Mouse (Mus musculus) kidney, adult 9 months (tissue): ENCODE results near the gene Tbc1d5.
A peak's percentile ranks its signal among the peaks of the same experiment; 100 is the strongest.
"Not testable (repeated sequence)": the region's sequence is repeated elsewhere in the genome, so short reads cannot be mapped to it uniquely, and the experiment has no call there.

Experiments used
- DNase-seq: peaks from one replicate; pipeline ENCODE4 v3.0.0; 2022

Tbc1d5 gene

DNA sequence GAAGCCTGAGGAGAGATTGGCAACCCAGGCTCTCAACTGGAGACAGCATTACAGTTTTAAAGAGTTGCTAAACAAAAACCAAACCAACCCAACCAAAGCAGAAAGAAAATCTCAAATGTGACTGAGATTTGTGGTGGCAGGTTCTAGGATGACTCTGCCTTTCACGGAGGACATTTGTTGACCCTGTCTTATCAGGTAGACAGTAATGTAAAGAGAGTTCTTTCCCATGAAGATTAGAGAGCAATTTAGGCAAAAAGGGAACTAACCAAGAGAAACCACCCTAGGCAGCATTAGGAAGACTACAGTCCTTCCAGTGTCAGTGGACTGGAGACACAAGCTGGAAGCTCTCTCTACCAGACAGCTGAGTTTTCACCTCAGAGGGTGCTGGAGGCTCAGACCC lies 438.3 kb downstream of the Tbc1d5 start:
- DNase-seq: no peak

DNA sequence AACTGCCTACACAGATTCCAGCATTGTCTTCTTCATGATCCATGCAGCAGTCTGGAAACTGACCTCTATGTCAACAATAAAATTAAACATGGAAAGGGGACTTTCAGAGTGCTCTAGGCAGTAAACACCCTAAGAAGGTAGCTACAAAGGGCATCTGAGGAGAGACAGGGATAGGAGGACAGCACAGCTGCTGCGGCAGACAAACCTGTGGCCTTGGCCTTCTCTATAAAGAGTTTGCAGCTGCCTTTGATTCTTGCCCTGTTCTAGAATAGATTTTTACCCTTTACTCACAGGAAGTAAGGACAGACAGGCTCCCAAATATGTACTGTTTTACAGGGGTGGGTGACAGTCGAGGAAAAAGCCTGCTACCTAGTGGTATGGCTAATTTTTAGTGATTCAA lies 440.7 kb downstream of the Tbc1d5 start:
- no peak for DNase-seq

DNA sequence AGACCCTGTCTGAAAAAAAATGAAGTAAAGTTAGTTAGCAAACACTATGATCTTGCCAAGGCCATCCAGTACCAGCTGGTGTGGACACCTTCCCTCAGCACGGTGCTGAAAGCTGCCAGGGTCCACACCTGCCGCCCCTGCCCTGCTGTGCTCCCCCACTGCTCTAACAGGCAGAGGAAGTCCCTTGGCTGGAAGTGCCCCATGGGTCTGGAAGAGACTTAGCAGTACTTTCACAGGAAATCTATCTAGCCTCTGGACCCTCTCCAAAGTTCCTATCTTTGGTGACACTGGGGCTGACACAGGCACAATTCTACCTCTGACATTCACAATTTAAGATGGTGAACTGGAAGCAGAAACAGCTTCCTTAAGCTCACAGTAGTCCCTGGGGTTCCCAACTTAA lies 442.1 kb downstream of the Tbc1d5 start:
- no peak for DNase-seq

DNA sequence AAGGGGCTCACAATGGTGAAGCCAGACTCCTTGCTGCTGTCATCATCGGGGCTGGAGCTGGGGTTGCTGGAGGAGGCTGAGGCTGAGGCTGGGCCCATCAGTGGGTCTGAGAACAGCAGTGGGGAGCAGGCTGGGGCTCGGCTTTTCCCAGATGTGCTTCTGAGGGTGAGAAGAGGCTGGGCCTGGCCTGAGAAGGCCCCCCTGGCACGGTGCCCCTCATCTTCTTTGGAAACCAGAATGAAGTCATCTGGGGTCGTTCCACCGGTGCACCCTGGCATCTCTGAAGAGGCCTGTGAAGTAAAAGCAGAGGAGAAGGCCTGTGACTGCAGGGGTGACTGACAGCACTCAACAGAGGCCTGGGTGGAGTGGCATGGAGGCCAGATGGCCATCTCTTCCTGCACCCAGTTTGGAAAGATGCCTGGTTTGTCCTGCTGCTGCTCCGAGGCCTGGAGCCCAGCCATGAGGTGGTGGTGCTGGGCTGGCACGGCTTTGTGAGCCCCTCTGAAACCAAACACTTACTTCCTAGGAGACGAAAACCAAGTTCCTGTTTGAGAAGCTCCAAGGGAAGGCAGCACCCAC lies 443.1 kb downstream of the Tbc1d5 start:
- no peak for DNase-seq

DNA sequence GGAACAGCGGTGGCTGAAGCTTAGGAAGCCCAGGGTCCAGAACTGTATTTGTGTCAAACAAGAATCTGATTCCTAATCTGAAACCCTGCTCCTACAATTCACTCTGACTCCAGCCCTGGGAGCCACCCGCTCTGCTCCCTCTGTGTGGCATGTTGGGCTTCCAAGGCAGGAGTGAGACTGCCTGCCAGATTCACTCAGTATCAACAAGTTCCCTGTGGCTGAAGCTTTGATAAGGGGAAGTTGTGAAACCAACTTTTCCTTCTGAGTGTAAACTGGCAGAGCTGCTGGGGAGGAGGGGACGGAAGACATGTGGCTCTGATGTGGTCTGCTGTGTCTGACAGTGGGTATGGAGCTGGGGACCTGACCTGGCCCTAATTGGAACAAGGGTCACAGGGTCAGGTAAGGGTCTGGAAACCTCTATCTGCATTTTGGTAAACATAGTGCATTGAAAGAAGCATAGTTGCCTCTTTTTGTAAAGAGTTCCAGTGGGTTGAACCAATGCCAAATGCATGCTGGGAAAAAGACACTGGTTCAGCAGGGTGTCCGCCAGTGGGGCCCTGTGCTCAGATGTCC lies 443.7 kb downstream of the Tbc1d5 start:
- DNase-seq: no peak

DNA sequence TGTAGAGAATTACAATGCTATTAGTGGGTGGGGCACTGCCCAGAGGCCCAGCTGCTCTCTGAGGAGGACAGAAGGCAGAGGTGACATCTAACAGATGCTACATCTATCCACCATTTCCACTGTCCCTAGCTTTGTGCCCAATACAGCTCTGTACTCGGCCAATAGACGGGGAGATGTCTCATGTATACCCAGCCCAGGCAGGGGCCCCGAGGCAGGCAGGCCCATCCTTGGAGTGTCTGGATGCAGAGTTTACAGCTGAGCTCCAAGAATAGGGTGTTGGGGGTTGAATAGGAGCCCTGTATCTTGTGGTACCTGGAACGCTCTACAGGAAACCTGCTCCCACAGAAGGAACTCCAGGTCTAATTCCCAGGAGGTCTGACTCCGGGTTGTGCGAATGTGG lies 444.4 kb downstream of the Tbc1d5 start:
- no peak for DNase-seq

DNA sequence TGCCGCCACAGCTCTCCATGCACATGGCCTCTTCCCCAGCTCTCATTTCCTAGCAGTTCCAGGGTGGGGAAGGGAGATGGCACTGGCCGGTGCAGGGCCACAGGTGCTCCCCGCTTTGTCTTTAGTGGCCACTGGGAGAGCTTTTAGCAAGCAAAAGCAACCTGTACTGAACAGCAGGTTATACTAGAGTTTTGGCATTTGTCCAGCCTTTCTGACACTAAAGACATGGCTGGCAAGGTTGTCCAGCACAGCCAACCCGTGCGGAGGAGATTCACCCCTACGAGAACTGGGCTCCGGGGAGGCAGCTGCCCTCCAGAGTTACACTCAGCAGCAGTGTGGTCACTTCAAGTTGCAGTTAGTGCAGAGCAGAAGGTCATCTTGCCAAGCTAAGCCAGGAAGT lies 445.8 kb downstream of the Tbc1d5 start:
- DNase-seq: no peak

DNA sequence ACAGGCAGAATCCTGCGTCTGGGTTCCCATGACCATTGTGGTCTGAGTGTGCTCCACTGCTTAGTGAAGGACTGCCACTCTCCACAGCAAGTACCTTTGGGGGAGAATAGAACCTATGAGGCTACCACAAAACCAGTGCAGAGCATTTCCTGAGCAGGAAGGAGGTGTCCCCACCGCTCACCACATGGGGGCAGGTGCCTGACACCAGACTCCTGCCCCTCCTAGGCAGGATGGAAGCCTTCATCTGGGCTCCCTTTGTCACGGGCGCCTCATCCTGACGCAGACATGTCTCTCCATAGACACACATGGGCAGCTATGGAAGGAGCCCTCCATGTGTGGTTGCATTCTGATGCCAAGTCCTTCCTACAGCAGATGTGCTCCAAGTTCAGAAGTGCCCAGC lies 447.3 kb downstream of the Tbc1d5 start:
- no peak for DNase-seq

DNA sequence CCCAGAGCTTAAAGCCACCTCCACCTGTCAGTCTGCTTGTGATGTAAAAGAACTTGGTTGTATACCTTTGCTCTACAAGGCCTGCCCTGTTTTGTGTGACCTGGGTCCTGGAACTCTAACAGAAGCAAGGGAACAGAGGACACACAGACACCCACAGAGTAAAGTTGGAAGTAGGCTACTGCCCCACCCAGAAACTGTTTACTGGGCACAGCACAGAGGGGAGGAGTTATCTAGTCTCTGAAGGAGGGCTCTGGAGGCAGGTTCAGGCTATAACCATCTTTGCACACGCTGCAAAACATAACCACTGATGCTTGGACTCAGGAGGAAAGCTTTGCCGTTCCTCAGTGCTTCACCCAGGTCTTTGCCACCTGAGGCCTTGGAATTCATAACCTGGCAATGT lies 448.3 kb downstream of the Tbc1d5 start:
- no peak for DNase-seq

DNA sequence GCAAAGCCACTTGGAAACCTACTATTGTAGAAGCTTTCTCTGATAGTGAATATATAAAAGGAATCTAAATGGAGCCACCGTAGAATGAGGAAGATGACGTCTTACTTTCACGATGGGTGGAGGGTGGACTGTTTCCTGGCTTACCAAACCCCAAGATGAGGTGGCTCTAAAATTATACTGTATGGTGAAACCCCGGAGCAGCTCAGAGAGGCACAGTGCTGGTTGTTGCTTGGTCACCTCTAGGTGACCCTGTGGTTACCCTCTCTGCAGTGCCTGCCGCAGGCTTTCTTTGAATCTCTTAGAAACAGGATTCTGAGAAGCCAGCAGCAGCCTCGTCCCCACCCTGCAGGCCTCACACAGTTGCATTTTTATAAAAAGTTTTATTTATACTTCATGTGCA lies 449.6 kb downstream of the Tbc1d5 start:
- DNase-seq: no peak

DNA sequence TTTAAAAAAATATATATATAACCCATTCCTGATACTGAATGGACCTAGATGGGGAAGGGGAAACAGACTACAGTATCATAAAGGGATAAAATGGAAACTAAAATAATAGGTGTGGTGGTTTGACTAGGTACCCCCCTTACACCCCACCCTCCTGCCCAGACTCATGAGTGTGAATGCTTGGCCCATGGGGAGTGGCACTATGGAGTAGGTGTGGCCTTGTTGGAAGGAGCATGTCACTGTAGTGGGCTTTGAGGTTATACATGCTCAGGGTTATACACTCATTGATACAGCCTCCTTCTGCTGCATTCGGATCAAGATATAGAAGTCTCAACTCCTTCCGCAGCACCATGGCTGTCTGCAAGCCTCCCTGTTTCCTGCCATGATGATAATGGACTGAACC lies 450.1 kb downstream of the Tbc1d5 start:
- DNase-seq: no peak

DNA sequence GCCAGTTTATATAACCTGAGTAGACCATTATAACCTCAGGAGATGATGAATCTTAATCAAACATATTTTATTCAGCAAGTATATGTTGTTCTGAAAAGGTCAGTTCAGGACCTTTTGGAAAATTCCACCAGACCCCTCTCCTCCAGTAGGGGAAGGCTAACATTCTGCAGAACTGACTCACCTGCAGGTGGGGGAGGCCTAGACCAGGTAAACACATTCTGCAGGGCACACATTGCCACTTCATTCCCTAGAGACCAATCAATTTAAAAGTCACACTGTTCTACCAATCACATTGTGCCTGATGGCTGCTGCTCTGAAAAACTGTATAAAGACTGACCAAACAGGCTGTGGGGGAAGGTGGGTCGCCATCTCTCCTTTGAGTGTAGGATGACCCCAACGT lies 452.9 kb downstream of the Tbc1d5 start:
- no peak for DNase-seq

DNA sequence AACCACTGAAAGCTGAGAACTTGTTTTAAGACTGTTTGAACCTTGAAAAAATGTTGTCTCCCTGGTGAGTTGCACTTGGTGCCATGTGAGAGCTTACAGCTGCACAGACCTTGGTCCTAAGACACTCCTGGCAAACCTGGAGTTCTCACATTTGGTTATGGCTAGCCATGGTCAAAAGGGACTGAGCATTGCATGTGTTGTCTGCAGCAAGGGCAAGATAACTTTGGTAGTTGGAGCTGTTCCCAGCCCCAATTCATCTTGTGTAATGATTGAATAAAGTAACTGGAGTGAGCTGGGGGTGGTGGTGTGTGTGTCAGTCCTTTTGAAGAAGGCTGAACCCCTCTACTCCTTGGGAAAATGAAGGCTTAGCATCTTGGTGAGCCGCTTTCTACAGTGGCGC lies 454.8 kb downstream of the Tbc1d5 start:
- DNase-seq: no peak

DNA sequence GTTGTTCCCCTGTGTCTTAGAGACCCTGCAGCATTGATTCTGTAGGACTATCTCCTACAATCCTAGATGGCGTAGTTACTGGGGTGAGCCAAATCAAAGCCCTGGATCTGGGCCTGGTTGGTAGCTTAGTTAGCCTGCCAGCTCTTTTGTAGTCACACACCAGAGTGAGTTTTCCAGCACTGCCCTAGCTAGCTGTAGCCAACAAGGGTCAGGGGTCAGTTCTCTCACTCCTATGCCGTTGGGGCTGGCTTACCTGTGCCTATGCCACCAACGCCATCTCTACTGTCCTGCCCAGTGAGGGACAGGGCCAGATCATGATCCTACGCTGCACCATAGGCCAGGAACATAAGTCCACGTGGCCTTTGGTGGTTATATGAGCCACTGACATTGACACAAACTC lies 461.6 kb downstream of the Tbc1d5 start:
- no peak for DNase-seq

DNA sequence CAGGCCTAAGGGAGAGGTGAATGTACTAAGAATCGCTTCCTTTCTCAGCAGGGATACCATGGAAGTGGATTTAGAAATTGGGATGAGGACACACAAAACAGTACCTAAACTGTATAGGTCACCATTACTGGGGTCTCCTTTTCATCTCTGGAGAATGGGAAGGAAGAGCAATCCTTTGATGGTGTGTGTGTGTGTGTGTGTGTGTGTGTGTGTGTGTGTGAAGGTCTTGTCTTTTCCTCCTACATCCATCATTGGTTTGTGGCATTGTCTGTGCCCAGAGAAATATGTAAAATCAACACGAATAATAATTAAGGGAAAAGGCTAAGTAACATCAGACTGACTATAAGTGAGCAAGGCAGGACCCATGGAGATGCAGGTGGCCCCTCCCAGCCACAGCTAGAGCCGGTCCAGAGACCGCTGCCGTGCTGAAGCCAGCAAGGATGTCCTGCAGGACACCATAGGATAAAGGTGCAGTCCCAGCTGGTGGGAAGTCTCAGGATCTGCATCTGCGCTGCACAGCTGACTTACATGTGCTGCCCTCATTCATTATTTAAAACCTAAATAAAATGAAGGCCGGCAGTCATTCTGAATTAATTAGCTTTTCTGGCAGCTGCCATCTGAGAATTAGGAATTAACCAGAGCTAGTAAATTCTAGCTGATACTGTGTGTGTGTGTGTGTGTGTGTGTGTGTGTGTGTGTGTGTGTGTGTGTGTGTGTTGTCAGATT lies 468.5 kb downstream of the Tbc1d5 start:
- DNase-seq: no peak

DNA sequence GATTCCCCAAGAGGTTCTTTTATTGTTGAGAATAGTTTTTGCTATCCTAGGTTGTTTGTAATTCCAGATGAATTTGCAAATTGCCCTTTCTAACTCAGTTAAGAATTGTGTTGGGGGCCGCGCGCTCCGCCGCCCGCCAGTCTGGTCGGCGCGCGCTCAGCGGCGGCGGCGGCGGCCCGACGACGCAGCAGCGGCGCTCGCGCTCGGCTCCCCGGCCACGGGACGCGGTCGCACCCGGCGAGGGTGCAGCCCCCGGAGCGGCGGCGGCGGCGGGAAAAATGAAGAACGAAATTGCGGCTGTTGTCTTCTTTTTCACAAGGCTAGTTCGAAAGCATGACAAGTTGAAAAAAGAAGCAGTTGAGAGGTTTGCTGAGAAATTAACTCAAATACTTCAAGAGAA lies 480.7 kb downstream of the Tbc1d5 start:
- DNase-seq: not testable (repeated sequence)

DNA sequence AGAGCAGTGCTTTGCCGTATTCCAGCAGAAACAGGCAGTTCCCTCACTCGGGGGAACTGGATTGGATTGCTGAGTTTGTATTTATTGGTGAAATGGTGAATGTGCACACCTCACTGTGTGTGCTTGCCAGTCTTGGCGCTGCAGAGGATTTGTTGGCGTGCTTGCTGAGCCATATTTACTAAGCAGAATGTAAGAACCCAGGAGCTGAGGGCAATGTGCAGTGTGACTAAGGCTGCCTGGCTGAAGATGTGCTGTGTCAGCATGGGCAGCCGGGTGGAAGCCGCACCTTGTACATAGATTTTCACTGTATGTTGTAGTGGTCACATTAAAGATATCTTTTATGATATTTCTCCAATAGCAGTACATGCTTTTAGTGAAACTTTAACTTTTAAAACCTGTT lies 491.0 kb downstream of the Tbc1d5 start:
- DNase-seq: peak; percentile 7

DNA sequence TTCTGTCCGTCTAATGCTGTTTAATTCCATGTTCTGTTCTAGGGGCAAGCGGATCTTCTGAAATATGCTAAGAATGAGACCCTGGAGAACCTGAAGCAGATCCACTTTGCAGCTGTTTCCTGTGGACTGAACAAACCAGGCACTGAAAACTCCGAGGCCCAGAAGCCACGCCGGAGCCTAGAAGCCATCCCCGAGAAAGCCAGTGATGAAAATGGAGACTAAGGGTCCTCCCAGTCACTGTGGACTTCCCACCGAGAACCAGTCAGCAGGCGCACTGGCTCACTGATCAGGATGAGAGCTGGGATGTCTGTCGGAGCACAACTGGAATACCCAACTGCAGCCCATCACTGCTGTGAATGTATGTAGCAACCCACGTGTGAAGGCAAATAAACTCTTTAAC lies 491.5 kb downstream of the Tbc1d5 start:
- DNase-seq: no peak

DNA sequence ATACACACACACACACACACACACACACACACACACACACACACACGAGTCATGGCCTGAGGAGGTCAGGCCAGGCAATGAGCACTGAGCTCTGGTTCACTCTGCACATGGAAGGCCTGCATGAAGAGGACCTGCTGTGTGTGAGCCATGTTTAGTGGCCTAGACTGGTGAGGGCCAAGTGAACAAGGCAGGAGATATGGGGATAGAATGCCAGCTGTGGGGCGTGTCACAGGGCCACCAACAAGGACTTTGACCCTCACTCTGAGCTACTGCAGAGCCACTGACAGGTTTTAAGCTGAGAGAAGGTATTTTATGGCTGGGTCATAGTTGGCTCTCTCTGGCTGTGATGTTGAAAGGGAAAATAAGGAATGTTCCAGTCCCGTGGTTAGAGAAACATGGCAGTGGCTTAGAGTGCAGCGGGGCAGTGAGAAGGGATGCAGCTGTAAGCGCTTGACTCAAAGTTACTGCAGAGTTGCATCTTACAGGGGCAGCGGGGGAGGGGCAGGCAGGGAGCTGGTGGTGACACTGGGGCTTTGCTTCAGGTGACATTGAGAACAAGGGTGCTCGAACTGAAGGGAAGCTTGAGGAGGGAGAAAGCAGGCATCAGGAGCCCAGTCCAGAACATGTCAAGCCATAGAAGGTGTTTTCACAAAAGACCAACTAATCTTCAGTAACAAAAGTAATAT lies 494.0 kb downstream of the Tbc1d5 start:
- no peak for DNase-seq
